Mouse (Mus musculus) hindbrain, embryonic 15.5 days (tissue): ENCODE data around the gene Thrb. TPM values are rescaled to one million over a fixed set of nuclear protein-coding genes. Genes with fewer than 3 reads are reported as not detected.

Source experiments
- ATAC-seq: fragments of 200-750 bp; cut with Nextera tagmentation; 2 replicates; pipeline ENCODE4 v1.8.0; 2017; ENCODE audit warnings: low read depth, moderate number of reproducible peaks, moderate TSS enrichment; ENCODE audit not compliant: low FRiP score
- H3K27ac ChIP-seq: fragments of 300-500 bp; sonication (generic); replicated peaks from 2 replicates; pipeline ENCODE4 v1.5.1; 2015; ENCODE audit warnings: mild to moderate bottlenecking, inconsistent platforms
- H3K27me3 ChIP-seq: fragments of 300-500 bp; sonication (generic); 2 replicates; pipeline ENCODE4 v1.6.1; 2015; ENCODE audit warnings: control low read depth, inconsistent platforms
- H3K36me3 ChIP-seq: fragments of 300-500 bp; sonication (generic); 2 replicates; pipeline ENCODE4 v1.6.1; 2015; ENCODE audit warnings: control low read depth, inconsistent platforms
- H3K4me1 ChIP-seq: fragments of 300-500 bp; sonication (generic); replicated peaks from 2 replicates; pipeline ENCODE4 v1.6.1; 2015; ENCODE audit warnings: control low read depth, inconsistent platforms
- H3K4me2 ChIP-seq: fragments of 300-500 bp; sonication (generic); 2 replicates; pipeline ENCODE4 v1.6.1; 2015; ENCODE audit warnings: moderate library complexity, mild to moderate bottlenecking, inconsistent platforms
- H3K4me3 ChIP-seq: fragments of 300-500 bp; sonication (generic); 2 replicates; pipeline ENCODE4 v1.5.1; 2015; ENCODE audit warnings: mild to moderate bottlenecking, inconsistent platforms
- H3K9ac ChIP-seq: fragments of 300-500 bp; sonication (generic); 2 replicates; pipeline ENCODE4 v1.6.1; 2015; ENCODE audit warnings: inconsistent platforms
- H3K9me3 ChIP-seq: fragments of 300-500 bp; sonication (generic); 2 replicates; pipeline ENCODE4 v1.6.1; 2016; ENCODE audit warnings: control low read depth, inconsistent platforms
- WGBS: fragments of 180-500 bp; shearing (Covaris S2); methylation state at CpG from one replicate; pipeline ENCODE4 v1.1.7; 2015; 5-methylcytosine and 5-hydroxymethylcytosine counted together
- polyA plus RNA-seq: library from polyadenylated mRNA; unstranded; fragments of >200 nt; fragmentation: Nextera tagmentation; extraction: Ambion mirVana; gene quantifications from 2 replicates; pipeline ENCODE4 v1.2.1, GENCODE M21; 2015

Thrb gene
- polyA plus RNA-seq, 1 experiment from 2014 or later = 2.3 TPM

- H3K9ac ChIP-seq = no peak overlapping the region
- no peaks in the 10 kb centered on the region for H3K9me3 ChIP-seq
- H3K27me3 ChIP-seq = no peaks in the 10 kb centered on the region
- ATAC-seq = no peak
- 71% methylated on average over 2 of the region's 2 CpGs for WGBS
- H3K36me3 ChIP-seq = no peaks in the 10 kb centered on the region
- no peaks in the 10 kb centered on the region; the same call in 1 of the 2 replicates for H3K4me1 ChIP-seq
- no peak overlapping the region for H3K4me3 ChIP-seq
- no peak overlapping the region for H3K4me2 ChIP-seq
- H3K27ac ChIP-seq = no peak overlapping the region
Measured at GRCm38 (mm10) chr14:17743713-17744158, 83.7 kb downstream of the Thrb start.

GRCm38 (mm10) chr14:17747922-17748321 lies 87.9 kb downstream of the Thrb start:
- WGBS = 87% methylated on average over 3 of the region's 3 CpGs
- Histone ChIP-seq H3K4me3 (no peak overlapping the region), H3K4me2 (no peak overlapping the region), H3K27me3 (no peaks in the 10 kb centered on the region), H3K27ac (no peak overlapping the region), H3K9ac (no peak overlapping the region), H3K9me3 (no peaks in the 10 kb centered on the region), H3K36me3 (no peaks in the 10 kb centered on the region), H3K4me1 (no peaks in the 10 kb centered on the region; the same call in 1 of the 2 replicates)
- ATAC-seq = no peak

- ATAC-seq = no peak
- Histone ChIP-seq H3K4me1 (no peaks in the 10 kb centered on the region), H3K4me2 (no peak overlapping the region), H3K36me3 (no peaks in the 10 kb centered on the region), H3K27me3 (no peaks in the 10 kb centered on the region), H3K27ac (no peak overlapping the region), H3K9me3 (no peaks in the 10 kb centered on the region), H3K4me3 (no peak overlapping the region), H3K9ac (no peak overlapping the region)
Measured at GRCm38 (mm10) chr14:17748945-17749344, 88.9 kb downstream of the Thrb start.

GRCm38 (mm10) chr14:17751911-17752310 lies 91.8 kb downstream of the Thrb start:
- no peak overlapping the region for H3K9ac ChIP-seq
- H3K27ac ChIP-seq = no peak overlapping the region
- H3K36me3 ChIP-seq = no peaks in the 10 kb centered on the region
- no peaks in the 10 kb centered on the region for H3K9me3 ChIP-seq
- no peak overlapping the region for H3K4me3 ChIP-seq
- no peak for ATAC-seq
- H3K27me3 ChIP-seq = no peaks in the 10 kb centered on the region
- no peaks in the 10 kb centered on the region for H3K4me1 ChIP-seq
- 91% methylated on average over 1 of the region's 1 CpGs for WGBS
- no peak overlapping the region for H3K4me2 ChIP-seq

- Histone ChIP-seq H3K9me3 (no peaks in the 10 kb centered on the region), H3K27me3 (no peaks in the 10 kb centered on the region), H3K36me3 (no peaks in the 10 kb centered on the region), H3K4me1 (no peaks in the 10 kb centered on the region), H3K27ac (no peak overlapping the region), H3K4me2 (no peak overlapping the region), H3K4me3 (no peak overlapping the region), H3K9ac (no peak overlapping the region)
- ATAC-seq = no peak
- 90% methylated on average over 1 of the region's 1 CpGs for WGBS
Measured at GRCm38 (mm10) chr14:17753429-17753828, 93.4 kb downstream of the Thrb start.

- H3K27me3 ChIP-seq = no peaks in the 10 kb centered on the region
- no peaks in the 10 kb centered on the region for H3K36me3 ChIP-seq
- H3K4me3 ChIP-seq = no peak overlapping the region
- H3K9me3 ChIP-seq = no peaks in the 10 kb centered on the region
- H3K4me1 ChIP-seq = no peaks in the 10 kb centered on the region
- H3K27ac ChIP-seq = no peak overlapping the region
- H3K4me2 ChIP-seq = no peak overlapping the region
- no peak overlapping the region for H3K9ac ChIP-seq
- ATAC-seq = no peak
Measured at GRCm38 (mm10) chr14:17756732-17757131, 96.7 kb downstream of the Thrb start.

- no peaks in the 10 kb centered on the region for H3K36me3 ChIP-seq
- H3K4me3 ChIP-seq = no peak overlapping the region
- no peak overlapping the region for H3K4me2 ChIP-seq
- H3K4me1 ChIP-seq = no peaks in the 10 kb centered on the region
- no peaks in the 10 kb centered on the region for H3K27me3 ChIP-seq
- ATAC-seq = no peak
- H3K27ac ChIP-seq = no peak overlapping the region
- H3K9me3 ChIP-seq = no peaks in the 10 kb centered on the region
- 71% methylated on average over 2 of the region's 2 CpGs for WGBS
- H3K9ac ChIP-seq = no peak overlapping the region
Measured at GRCm38 (mm10) chr14:17767987-17768386, 107.9 kb downstream of the Thrb start.

- H3K36me3 ChIP-seq = no peaks in the 10 kb centered on the region
- no peaks in the 10 kb centered on the region for H3K9me3 ChIP-seq
- no peaks in the 10 kb centered on the region for H3K4me1 ChIP-seq
- WGBS = 83% methylated on average over 2 of the region's 2 CpGs
- H3K27ac ChIP-seq = no peak overlapping the region
- ATAC-seq = no peak
- H3K4me3 ChIP-seq = no peak overlapping the region
- no peak overlapping the region for H3K4me2 ChIP-seq
- H3K9ac ChIP-seq = no peak overlapping the region
- H3K27me3 ChIP-seq = no peaks in the 10 kb centered on the region
Measured at GRCm38 (mm10) chr14:17774404-17774803, 114.3 kb downstream of the Thrb start.

- H3K27me3 ChIP-seq = no peaks in the 10 kb centered on the region
- ATAC-seq = no peak
- 81% methylated on average over 4 of the region's 4 CpGs for WGBS
- no peaks in the 10 kb centered on the region for H3K9me3 ChIP-seq
- H3K9ac ChIP-seq = no peak overlapping the region
- H3K27ac ChIP-seq = no peak overlapping the region
- no peaks in the 10 kb centered on the region for H3K4me1 ChIP-seq
- no peak overlapping the region for H3K4me2 ChIP-seq
- H3K4me3 ChIP-seq = no peak overlapping the region
- no peaks in the 10 kb centered on the region for H3K36me3 ChIP-seq
Measured at GRCm38 (mm10) chr14:17781921-17782320, 121.9 kb downstream of the Thrb start.

- Histone ChIP-seq H3K4me2 (no peak overlapping the region), H3K9ac (no peak overlapping the region), H3K9me3 (no peaks in the 10 kb centered on the region), H3K27me3 (no peaks in the 10 kb centered on the region), H3K36me3 (no peaks in the 10 kb centered on the region), H3K4me3 (no peak overlapping the region), H3K4me1 (no peaks in the 10 kb centered on the region), H3K27ac (no peak overlapping the region)
- 78% methylated on average over 5 of the region's 5 CpGs for WGBS
- ATAC-seq = no peak
Measured at GRCm38 (mm10) chr14:17784207-17784806, 124.2 kb downstream of the Thrb start.

GRCm38 (mm10) chr14:17785370-17785769 lies 125.3 kb downstream of the Thrb start:
- no peak overlapping the region for H3K9ac ChIP-seq
- H3K36me3 ChIP-seq = no peaks in the 10 kb centered on the region
- WGBS = 35% methylated on average over 3 of the region's 3 CpGs
- no peaks in the 10 kb centered on the region for H3K4me1 ChIP-seq
- no peak overlapping the region for H3K4me2 ChIP-seq
- H3K9me3 ChIP-seq = no peaks in the 10 kb centered on the region
- H3K27ac ChIP-seq = no peak overlapping the region
- no peak for ATAC-seq
- H3K27me3 ChIP-seq = no peaks in the 10 kb centered on the region
- H3K4me3 ChIP-seq = no peak overlapping the region

GRCm38 (mm10) chr14:17786249-17786648 lies 126.2 kb downstream of the Thrb start:
- no peaks in the 10 kb centered on the region for H3K27me3 ChIP-seq
- H3K4me1 ChIP-seq = no peaks in the 10 kb centered on the region
- no peak for ATAC-seq
- H3K4me2 ChIP-seq = no peak overlapping the region
- 13% methylated on average over 2 of the region's 2 CpGs for WGBS
- no peak overlapping the region for H3K4me3 ChIP-seq
- H3K27ac ChIP-seq = no peak overlapping the region
- no peaks in the 10 kb centered on the region for H3K9me3 ChIP-seq
- no peaks in the 10 kb centered on the region for H3K36me3 ChIP-seq
- no peak overlapping the region for H3K9ac ChIP-seq

- ATAC-seq = no peak
- Histone ChIP-seq H3K27ac (no peak overlapping the region), H3K27me3 (no peaks in the 10 kb centered on the region), H3K36me3 (no peaks in the 10 kb centered on the region), H3K4me3 (no peak overlapping the region), H3K4me1 (no peaks in the 10 kb centered on the region), H3K4me2 (no peak overlapping the region), H3K9ac (no peak overlapping the region), H3K9me3 (no peaks in the 10 kb centered on the region)
- WGBS = 87% methylated on average over 3 of the region's 3 CpGs
Measured at GRCm38 (mm10) chr14:17803934-17804602, 144.0 kb downstream of the Thrb start.
